Comparison of ENCODE assay signal across 19 mouse cellular contexts in the genomic region with DNA sequence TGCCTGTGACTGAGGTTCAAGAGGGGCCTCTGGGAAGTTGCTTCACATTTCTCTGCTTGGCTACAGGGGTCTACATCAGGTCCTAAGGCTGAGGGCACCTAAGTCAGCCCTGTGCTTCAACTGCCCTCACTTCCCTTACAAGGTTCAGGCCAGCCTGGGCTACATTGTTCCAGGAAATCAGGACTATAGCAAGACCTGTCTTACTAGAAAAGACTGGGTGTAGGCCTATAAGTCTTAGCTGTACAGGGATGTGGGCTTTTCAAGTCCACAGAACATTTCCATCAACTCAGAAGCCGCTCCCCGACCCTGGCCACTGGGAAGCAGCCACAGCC. TPM values are rescaled to one million over a fixed set of nuclear protein-coding genes. Genes with fewer than 3 reads are reported as not detected.
A peak's percentile ranks its signal among the peaks of the same experiment; 100 is the strongest.
DNase-seq lines count a peak whose midpoint lies in the region; ATAC-seq and TF ChIP-seq lines count a peak whose summit lies in the region.
"Had no signal": no experiment of that assay in that cellular context is flagged by ENCODE, and none has a peak within 500 bp of the region (broad histone marks: within the 10 kb centered on the region; RNA-seq: fewer than 3 reads in every experiment).

No protein-coding gene starts in this region.

- ATAC-seq in hindbrain, embryonic 14.5 days (ENCODE audit: low FRiP score) = no peak
- no peak for ATAC-seq in hindbrain, embryonic 16.5 days
- ATAC-seq in hindbrain, postnatal 0 days = no peak
- ATAC-seq: forebrain, embryonic 16.5 days; inflammation-experienced regulatory T-cells, adult 6 months; midbrain, embryonic 16.5 days had no signal

- no peaks in the 10 kb centered on the region for H3K9me3 ChIP-seq in hindbrain, embryonic 14.5 days (ENCODE audit: control insufficient read depth, low read length)
- H3K9me3 ChIP-seq in hindbrain, embryonic 16.5 days (ENCODE audit: control insufficient read depth, low read length) = no peaks in the 10 kb centered on the region
- no peaks in the 10 kb centered on the region for H3K9me3 ChIP-seq in ES-Bruce4 (replicated peaks; ENCODE audit: control insufficient read depth, insufficient read depth, low read length, poor library complexity, severe bottlenecking)
- no peaks in the 10 kb centered on the region for H3K9me3 ChIP-seq in hindbrain, postnatal 0 days (ENCODE audit: low read length)

- TF ChIP-seq CTCF in ES-Bruce4 (IDR thresholded peaks at IDR 0.05; ENCODE audit: low read depth, low read length) = no peak
- no peak for TF ChIP-seq CTCF in hindbrain, postnatal 0 days (IDR thresholded peaks at IDR 0.05; ENCODE audit: low read depth)

- H3K4me2 ChIP-seq in hindbrain, embryonic 14.5 days (replicated peaks) = no peak overlapping the region
- no peak overlapping the region for H3K4me2 ChIP-seq in hindbrain, embryonic 16.5 days (ENCODE audit: low read length)
- H3K4me2 ChIP-seq in hindbrain, postnatal 0 days (ENCODE audit: low read depth, low read length) = no peak overlapping the region

- H3K36me3 ChIP-seq in hindbrain, embryonic 14.5 days (replicated peaks; ENCODE audit: control insufficient read depth, insufficient read depth) = peaks cover 44% of the 10 kb centered on the region
- peaks cover 25% of the 10 kb centered on the region for H3K36me3 ChIP-seq in hindbrain, embryonic 16.5 days (ENCODE audit: control insufficient read depth, insufficient read depth, low read length)
- H3K36me3 ChIP-seq in ES-Bruce4 (ENCODE audit: control insufficient read depth, insufficient read depth, low read length, poor library complexity, severe bottlenecking) = peaks cover 46% of the 10 kb centered on the region
- peaks cover 32% of the 10 kb centered on the region for H3K36me3 ChIP-seq in hindbrain, postnatal 0 days (ENCODE audit: insufficient read depth, low read length)

- H3K27ac ChIP-seq in hindbrain, embryonic 14.5 days = peak overlapping the region; percentile 11; the same call in 1 of the 2 replicates
- no peak overlapping the region for H3K27ac ChIP-seq in hindbrain, embryonic 16.5 days (ENCODE audit: low read depth, low read length)
- H3K27ac ChIP-seq in ES-Bruce4 (ENCODE audit: insufficient read depth, low read length) = peak overlapping the region; percentile 59
- peak overlapping the region; percentile 48; the same call in 1 of the 2 replicates for H3K27ac ChIP-seq in hindbrain, postnatal 0 days
- H3K27ac ChIP-seq: gastrocnemius, adult 2 months had no signal

- no peak for TF ChIP-seq POLR2A in ES-Bruce4 (IDR thresholded peaks at IDR 0.05; ENCODE audit: insufficient read depth, low read length)

- no peak for DNase-seq in hindbrain, embryonic 14.5 days (ENCODE audit: low spot score)
- DNase-seq in A20 (ENCODE audit: low read depth, low spot score) = peak; percentile 32
- DNase-seq in hindbrain, postnatal 0 days (ENCODE audit: low spot score) = no peak
- no peak for DNase-seq in thymus, postnatal 10 days (ENCODE audit: low spot score in 2 of 2)
- no peak for DNase-seq in frontal cortex, postnatal 14 days (ENCODE audit: low spot score in 2 of 2)
- DNase-seq in right cerebral cortex, postnatal 36 days (ENCODE audit: low spot score in 2 of 2) = no peak
- DNase-seq: embryo, embryonic 11 days; gastrocnemius, adult 2 months; left cerebral cortex, postnatal 4 days; lung, postnatal 14 days; right cerebral cortex, postnatal 4 days; thymus, postnatal 36 days had no signal

- H3K4me1 ChIP-seq in hindbrain, embryonic 14.5 days (replicated peaks; ENCODE audit: control insufficient read depth, insufficient read depth, low read length) = peaks cover 27% of the 10 kb centered on the region
- peaks cover 37% of the 10 kb centered on the region for H3K4me1 ChIP-seq in hindbrain, embryonic 16.5 days (ENCODE audit: control insufficient read depth, insufficient read depth, low read depth, low read length)
- peaks cover 2% of the 10 kb centered on the region for H3K4me1 ChIP-seq in ES-Bruce4 (ENCODE audit: control insufficient read depth, insufficient read depth, low read length)
- peaks cover 18% of the 10 kb centered on the region for H3K4me1 ChIP-seq in hindbrain, postnatal 0 days (ENCODE audit: insufficient read depth, low read length)

- no peak for TF ChIP-seq EP300 in ES-Bruce4 (IDR thresholded peaks at IDR 0.05; ENCODE audit: insufficient read depth, low read depth, low read length)

- H3K9ac ChIP-seq in hindbrain, embryonic 14.5 days = no peak overlapping the region; the same call in 1 of the 2 replicates
- no peak overlapping the region for H3K9ac ChIP-seq in hindbrain, embryonic 16.5 days (ENCODE audit: low read depth, low read length)
- H3K9ac ChIP-seq in ES-Bruce4 (ENCODE audit: low read depth, poor library complexity, severe bottlenecking) = peak overlapping the region; percentile 3; the same call in 1 of the 2 replicates
- H3K9ac ChIP-seq in hindbrain, postnatal 0 days (replicated peaks; ENCODE audit: low read length) = no peak overlapping the region

- H3K27me3 ChIP-seq in hindbrain, embryonic 14.5 days (ENCODE audit: control insufficient read depth, insufficient read depth, low read length) = peaks cover 9% of the 10 kb centered on the region; the same call in 1 of the 2 replicates
- H3K27me3 ChIP-seq in hindbrain, embryonic 16.5 days (replicated peaks; ENCODE audit: control insufficient read depth, insufficient read depth, low read length) = peaks cover 10% of the 10 kb centered on the region
- no peaks in the 10 kb centered on the region for H3K27me3 ChIP-seq in ES-Bruce4 (ENCODE audit: control insufficient read depth, insufficient read depth, low read length, poor library complexity, severe bottlenecking)
- H3K27me3 ChIP-seq in hindbrain, postnatal 0 days (ENCODE audit: insufficient read depth, low read length) = no peaks in the 10 kb centered on the region

- no peak overlapping the region for H3K4me3 ChIP-seq in hindbrain, embryonic 14.5 days (replicated peaks; ENCODE audit: low read length)
- H3K4me3 ChIP-seq in hindbrain, embryonic 16.5 days (ENCODE audit: low read length) = no peak overlapping the region
- H3K4me3 ChIP-seq in ES-Bruce4 (ENCODE audit: low read depth, low read length) = no peak overlapping the region
- H3K4me3 ChIP-seq in hindbrain, postnatal 0 days (ENCODE audit: low read length) = no peak overlapping the region
- H3K4me3 ChIP-seq: erythroblast, embryonic 14.5 days; gastrocnemius, adult 2 months had no signal

- 76% methylated on average over 2 of the region's 2 CpGs for WGBS in hindbrain, embryonic 14.5 days
- 73% methylated on average over 2 of the region's 2 CpGs for WGBS in hindbrain, embryonic 16.5 days
- WGBS in hindbrain, postnatal 0 days = 70% methylated on average over 2 of the region's 2 CpGs

RNA-seq across cellular contexts. Expression of gene Ttyh2, which starts 1.5 kb away (rescaled TPM):
- polyA plus RNA-seq in hindbrain, embryonic 14.5 days (2014; fragmentation: Nextera tagmentation; extraction: Ambion mirVana) = 32.0 and 35.1 TPM in 2 replicates
- 31.6 and 40.7 TPM in 2 replicates for polyA plus RNA-seq in hindbrain, embryonic 16.5 days (2015; fragmentation: Nextera tagmentation; extraction: Ambion mirVana)
- 11.7 and 11.8 TPM in 2 replicates for polyA plus RNA-seq in ES-Bruce4 (2011; ENCODE audit: insufficient read depth, insufficient read length, low read depth, missing spikeins)
- total RNA-seq in hindbrain, postnatal 0 days (2014; rRNA removed) = 75.8 and 80.4 TPM in 2 replicates
- polyA plus RNA-seq in hindbrain, postnatal 0 days (2015; fragmentation: Nextera tagmentation; extraction: Ambion mirVana) = 38.6 and 40.3 TPM in 2 replicates

RNA-seq across cellular contexts. Expression of gene Rpl38, which starts 5.4 kb away (rescaled TPM):
- 694 and 869 TPM in 2 replicates for polyA plus RNA-seq in hindbrain, embryonic 14.5 days (2014; fragmentation: Nextera tagmentation; extraction: Ambion mirVana)
- 578 and 579 TPM in 2 replicates for polyA plus RNA-seq in hindbrain, embryonic 16.5 days (2015; fragmentation: Nextera tagmentation; extraction: Ambion mirVana)
- polyA plus RNA-seq in ES-Bruce4 (2011; ENCODE audit: insufficient read depth, insufficient read length, low read depth, missing spikeins) = 1,928 and 2,044 TPM in 2 replicates
- total RNA-seq in hindbrain, postnatal 0 days (2014; rRNA removed) = 577 and 578 TPM in 2 replicates
- polyA plus RNA-seq in hindbrain, postnatal 0 days (2015; fragmentation: Nextera tagmentation; extraction: Ambion mirVana) = 954 and 958 TPM in 2 replicates

RNA-seq across cellular contexts. Expression of gene Dnaic2, which starts 53.5 kb away (rescaled TPM):
- 1.9 and 2.5 TPM in 2 replicates for polyA plus RNA-seq in hindbrain, embryonic 14.5 days (2014; fragmentation: Nextera tagmentation; extraction: Ambion mirVana)
- 2.5 and 3.0 TPM in 2 replicates for polyA plus RNA-seq in hindbrain, embryonic 16.5 days (2015; fragmentation: Nextera tagmentation; extraction: Ambion mirVana)
- 1.3 and 1.7 TPM in 2 replicates for polyA plus RNA-seq in ES-Bruce4 (2011; ENCODE audit: insufficient read depth, insufficient read length, low read depth, missing spikeins)
- 5.1 and 5.8 TPM in 2 replicates for total RNA-seq in hindbrain, postnatal 0 days (2014; rRNA removed)
- polyA plus RNA-seq in hindbrain, postnatal 0 days (2015; fragmentation: Nextera tagmentation; extraction: Ambion mirVana) = 3.1 and 3.2 TPM in 2 replicates
- total RNA-seq: megakaryocyte-erythroid progenitor cell, adult 5-6 weeks had no signal
- polyA plus RNA-seq: erythroblast, embryonic 14.5 days; inflammation-experienced regulatory T-cells, adult 6 months had no signal
